Mouse (Mus musculus): ENCODE results near the gene Epb41l4b. TPM values are rescaled to one million over a fixed set of nuclear protein-coding genes. Genes with fewer than 3 reads are reported as not detected.

The Epb41l4b gene
- polyA plus RNA-seq, 1 experiment from 2014 or later: 2.5 TPM

GRCm38 (mm10) chr4:57073174-57073573 is 70.1 kb downstream of the Epb41l4b start:
- 59% methylated on average over 14 of the region's 14 CpGs for WGBS
- Histone ChIP-seq H3K9ac (replicated peaks; ENCODE audit: low read length) (no peak overlapping the region), H3K9me3 (ENCODE audit: low read length) (no peaks in the 10 kb centered on the region), H3K4me3 (ENCODE audit: low read length) (no peak overlapping the region), H3K4me1 (ENCODE audit: insufficient read depth, low read length) (0 out of 2 replicates have a peak, but pooled peaks cover 3% of the 10 kb centered on the region), H3K27ac (ENCODE audit: low read length) (peak overlapping the region; percentile 59), H3K4me2 (replicated peaks; ENCODE audit: low read depth, low read length) (no peak overlapping the region), H3K27me3 (ENCODE audit: insufficient read depth, low read length) (no peaks in the 10 kb centered on the region), H3K36me3 (ENCODE audit: insufficient read depth, low read length) (no peaks in the 10 kb centered on the region)
- 0 out of 2 replicates have a peak, but pooled peaks have one; percentile 23 for ATAC-seq (ENCODE audit: low FRiP score, low TSS enrichment)

- H3K4me3 ChIP-seq (ENCODE audit: low read length): no peak overlapping the region
- H3K27me3 ChIP-seq (ENCODE audit: insufficient read depth, low read length): no peaks in the 10 kb centered on the region
- 0 out of 2 replicates have a peak, but pooled peaks cover 3% of the 10 kb centered on the region for H3K4me1 ChIP-seq (ENCODE audit: insufficient read depth, low read length)
- 75% methylated on average over 6 of the region's 6 CpGs for WGBS
- H3K27ac ChIP-seq (ENCODE audit: low read length): no peak overlapping the region
- H3K9me3 ChIP-seq (ENCODE audit: low read length): no peaks in the 10 kb centered on the region
- H3K36me3 ChIP-seq (ENCODE audit: insufficient read depth, low read length): no peaks in the 10 kb centered on the region
- no peak for ATAC-seq (ENCODE audit: low FRiP score, low TSS enrichment)
- no peak overlapping the region for H3K9ac ChIP-seq (replicated peaks; ENCODE audit: low read length)
- no peak overlapping the region for H3K4me2 ChIP-seq (replicated peaks; ENCODE audit: low read depth, low read length)
Measured at GRCm38 (mm10) chr4:57070640-57071039, 72.6 kb downstream of the Epb41l4b start.

- ATAC-seq (ENCODE audit: low FRiP score, low TSS enrichment): no peak
- Histone ChIP-seq H3K4me3 (ENCODE audit: low read length) (no peak overlapping the region), H3K36me3 (ENCODE audit: insufficient read depth, low read length) (no peaks in the 10 kb centered on the region), H3K27ac (ENCODE audit: low read length) (no peak overlapping the region), H3K9ac (replicated peaks; ENCODE audit: low read length) (no peak overlapping the region), H3K9me3 (ENCODE audit: low read length) (no peaks in the 10 kb centered on the region), H3K4me2 (replicated peaks; ENCODE audit: low read depth, low read length) (no peak overlapping the region), H3K27me3 (ENCODE audit: insufficient read depth, low read length) (no peaks in the 10 kb centered on the region), H3K4me1 (ENCODE audit: insufficient read depth, low read length) (peaks cover 7% of the 10 kb centered on the region)
- 72% methylated on average over 7 of the region's 7 CpGs for WGBS
Measured at GRCm38 (mm10) chr4:57068397-57068796, 74.8 kb downstream of the Epb41l4b start.

- Histone ChIP-seq H3K4me2 (replicated peaks; ENCODE audit: low read depth, low read length) (no peak overlapping the region), H3K27me3 (ENCODE audit: insufficient read depth, low read length) (no peaks in the 10 kb centered on the region), H3K36me3 (ENCODE audit: insufficient read depth, low read length) (no peaks in the 10 kb centered on the region), H3K27ac (ENCODE audit: low read length) (no peak overlapping the region), H3K4me1 (ENCODE audit: insufficient read depth, low read length) (peaks cover 7% of the 10 kb centered on the region), H3K9me3 (ENCODE audit: low read length) (no peaks in the 10 kb centered on the region), H3K9ac (replicated peaks; ENCODE audit: low read length) (no peak overlapping the region), H3K4me3 (ENCODE audit: low read length) (no peak overlapping the region)
- ATAC-seq (ENCODE audit: low FRiP score, low TSS enrichment): no peak
- 68% methylated on average over 5 of the region's 5 CpGs for WGBS
Measured at GRCm38 (mm10) chr4:57067801-57068200, 75.4 kb downstream of the Epb41l4b start.

- 87% methylated on average over 2 of the region's 2 CpGs for WGBS
- H3K4me1 ChIP-seq (ENCODE audit: insufficient read depth, low read length): peaks cover 7% of the 10 kb centered on the region
- no peaks in the 10 kb centered on the region for H3K9me3 ChIP-seq (ENCODE audit: low read length)
- H3K27me3 ChIP-seq (ENCODE audit: insufficient read depth, low read length): no peaks in the 10 kb centered on the region
- no peak overlapping the region for H3K9ac ChIP-seq (replicated peaks; ENCODE audit: low read length)
- ATAC-seq (ENCODE audit: low FRiP score, low TSS enrichment): no peak
- H3K36me3 ChIP-seq (ENCODE audit: insufficient read depth, low read length): no peaks in the 10 kb centered on the region
- H3K27ac ChIP-seq (ENCODE audit: low read length): no peak overlapping the region
- H3K4me2 ChIP-seq (replicated peaks; ENCODE audit: low read depth, low read length): no peak overlapping the region
- no peak overlapping the region for H3K4me3 ChIP-seq (ENCODE audit: low read length)
Measured at GRCm38 (mm10) chr4:57066936-57067335, 76.3 kb downstream of the Epb41l4b start.

- no peaks in the 10 kb centered on the region for H3K9me3 ChIP-seq (ENCODE audit: low read length)
- H3K27ac ChIP-seq (ENCODE audit: low read length): no peak overlapping the region
- H3K36me3 ChIP-seq (ENCODE audit: insufficient read depth, low read length): no peaks in the 10 kb centered on the region
- H3K4me2 ChIP-seq (replicated peaks; ENCODE audit: low read depth, low read length): no peak overlapping the region
- H3K9ac ChIP-seq (replicated peaks; ENCODE audit: low read length): no peak overlapping the region
- peak; percentile 60; the same call in 1 of the 2 replicates for ATAC-seq (ENCODE audit: low FRiP score, low TSS enrichment)
- no peaks in the 10 kb centered on the region for H3K27me3 ChIP-seq (ENCODE audit: insufficient read depth, low read length)
- WGBS: 31% methylated on average over 4 of the region's 4 CpGs
- no peak overlapping the region for H3K4me3 ChIP-seq (ENCODE audit: low read length)
- peaks cover 7% of the 10 kb centered on the region for H3K4me1 ChIP-seq (ENCODE audit: insufficient read depth, low read length)
Measured at GRCm38 (mm10) chr4:57065273-57065672, 78.0 kb downstream of the Epb41l4b start.

GRCm38 (mm10) chr4:57064830-57065229 is 78.4 kb downstream of the Epb41l4b start:
- Histone ChIP-seq H3K4me2 (replicated peaks; ENCODE audit: low read depth, low read length) (no peak overlapping the region), H3K36me3 (ENCODE audit: insufficient read depth, low read length) (no peaks in the 10 kb centered on the region), H3K4me1 (ENCODE audit: insufficient read depth, low read length) (peaks cover 7% of the 10 kb centered on the region), H3K9ac (replicated peaks; ENCODE audit: low read length) (no peak overlapping the region), H3K27me3 (ENCODE audit: insufficient read depth, low read length) (no peaks in the 10 kb centered on the region), H3K4me3 (ENCODE audit: low read length) (no peak overlapping the region), H3K27ac (ENCODE audit: low read length) (no peak overlapping the region), H3K9me3 (ENCODE audit: low read length) (no peaks in the 10 kb centered on the region)
- ATAC-seq (ENCODE audit: low FRiP score, low TSS enrichment): 0 out of 2 replicates have a peak, but pooled peaks have one; percentile 16
- WGBS: 18% methylated on average over 2 of the region's 2 CpGs

GRCm38 (mm10) chr4:57060319-57060831 is 82.9 kb downstream of the Epb41l4b start:
- no peak for ATAC-seq (ENCODE audit: low FRiP score, low TSS enrichment)
- Histone ChIP-seq H3K9me3 (ENCODE audit: low read length) (no peaks in the 10 kb centered on the region), H3K36me3 (ENCODE audit: insufficient read depth, low read length) (no peaks in the 10 kb centered on the region), H3K27me3 (ENCODE audit: insufficient read depth, low read length) (no peaks in the 10 kb centered on the region), H3K9ac (replicated peaks; ENCODE audit: low read length) (no peak overlapping the region), H3K27ac (ENCODE audit: low read length) (no peak overlapping the region), H3K4me3 (ENCODE audit: low read length) (no peak overlapping the region), H3K4me2 (replicated peaks; ENCODE audit: low read depth, low read length) (no peak overlapping the region), H3K4me1 (ENCODE audit: insufficient read depth, low read length) (peaks cover 7% of the 10 kb centered on the region)
- 86% methylated on average over 15 of the region's 15 CpGs for WGBS

GRCm38 (mm10) chr4:57058623-57059022 is 84.6 kb downstream of the Epb41l4b start:
- Histone ChIP-seq H3K9ac (replicated peaks; ENCODE audit: low read length) (no peak overlapping the region), H3K27ac (ENCODE audit: low read length) (no peak overlapping the region), H3K36me3 (ENCODE audit: insufficient read depth, low read length) (no peaks in the 10 kb centered on the region), H3K27me3 (ENCODE audit: insufficient read depth, low read length) (no peaks in the 10 kb centered on the region), H3K9me3 (ENCODE audit: low read length) (no peaks in the 10 kb centered on the region), H3K4me3 (ENCODE audit: low read length) (no peak overlapping the region), H3K4me1 (ENCODE audit: insufficient read depth, low read length) (no peaks in the 10 kb centered on the region), H3K4me2 (replicated peaks; ENCODE audit: low read depth, low read length) (no peak overlapping the region)
- no peak for ATAC-seq (ENCODE audit: low FRiP score, low TSS enrichment)
- WGBS: 80% methylated on average over 2 of the region's 2 CpGs

GRCm38 (mm10) chr4:57057637-57058036 is 85.6 kb downstream of the Epb41l4b start:
- Histone ChIP-seq H3K4me3 (ENCODE audit: low read length) (no peak overlapping the region), H3K9ac (replicated peaks; ENCODE audit: low read length) (no peak overlapping the region), H3K4me1 (ENCODE audit: insufficient read depth, low read length) (no peaks in the 10 kb centered on the region), H3K27ac (ENCODE audit: low read length) (no peak overlapping the region), H3K36me3 (ENCODE audit: insufficient read depth, low read length) (no peaks in the 10 kb centered on the region), H3K4me2 (replicated peaks; ENCODE audit: low read depth, low read length) (no peak overlapping the region), H3K9me3 (ENCODE audit: low read length) (no peaks in the 10 kb centered on the region), H3K27me3 (ENCODE audit: insufficient read depth, low read length) (no peaks in the 10 kb centered on the region)
- WGBS: 91% methylated on average over 4 of the region's 4 CpGs
- no peak for ATAC-seq (ENCODE audit: low FRiP score, low TSS enrichment)
